Mouse (Mus musculus): ENCODE measurements around the gene Pgap1. TPM values are rescaled to one million over a fixed set of nuclear protein-coding genes. Genes with fewer than 3 reads are reported as not detected.

Pgap1 gene
- polyA plus RNA-seq, 1 experiment from 2014 or later: 13.7 TPM

DNA sequence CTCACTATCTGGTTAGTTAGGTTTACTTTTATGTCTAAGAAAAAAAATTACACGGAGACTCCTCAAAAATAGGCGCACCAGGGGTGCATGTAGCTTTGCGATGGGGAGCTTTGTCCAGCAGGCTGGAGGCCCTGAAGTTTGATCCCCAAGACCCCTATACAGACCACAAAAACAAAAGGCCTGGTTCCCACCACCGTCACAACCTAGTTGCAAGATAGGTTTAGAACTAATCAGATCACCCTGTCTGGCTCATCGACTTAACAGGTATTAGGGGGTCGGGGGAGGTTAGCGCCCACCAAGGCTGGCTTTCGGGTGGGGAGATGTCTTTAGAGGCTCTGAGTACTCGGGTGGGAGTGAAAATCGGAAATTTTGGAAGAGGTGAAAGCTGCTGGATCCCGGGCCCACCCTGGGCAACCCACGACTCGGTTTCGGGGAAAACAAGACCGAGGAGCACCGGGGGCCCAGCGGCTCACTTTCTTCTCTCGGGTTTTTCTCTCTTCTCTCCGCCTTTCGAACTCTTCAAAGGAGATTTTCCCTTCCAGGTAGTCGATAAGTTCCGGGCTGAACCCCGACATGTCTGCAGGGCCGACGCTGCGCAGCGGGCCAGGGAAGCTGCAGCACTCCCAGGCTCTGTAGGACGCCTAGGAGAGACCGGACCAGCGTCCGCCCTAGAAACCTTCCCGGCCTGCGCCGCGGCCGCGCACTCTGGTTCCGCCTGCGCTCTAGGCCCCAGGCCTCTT is 119.0 kb downstream of the Pgap1 start, which contains the start of gene Gtf3c3:
Gene Gtf3c3 (minus strand): TSS at position 632 of the 740 bp plus-strand sequence.
- 3% methylated on average over 39 of the region's 39 CpGs for WGBS
- peak; percentile 99 for ATAC-seq (ENCODE audit: low FRiP score)
- Histone ChIP-seq H3K27ac (ENCODE audit: low read depth, low read length) (no peak within 1 kb of the TSS), H3K36me3 (ENCODE audit: control insufficient read depth, insufficient read depth, low read length) (no peaks in the 10 kb centered on the region), H3K27me3 (ENCODE audit: control insufficient read depth, insufficient read depth, low read length) (no peaks in the 10 kb centered on the region), H3K4me1 (ENCODE audit: control insufficient read depth, insufficient read depth, low read length) (no peaks in the 10 kb centered on the region), H3K4me2 (peak within 1 kb of the TSS; percentile 75), H3K9ac (ENCODE audit: low read length) (peak within 1 kb of the TSS; percentile 91), H3K4me3 (ENCODE audit: low read depth, low read length) (peak within 1 kb of the TSS; percentile 64), H3K9me3 (ENCODE audit: control insufficient read depth, low read length) (no peaks in the 10 kb centered on the region)
- peak; percentile 98 for DNase-seq (ENCODE audit: low spot score, missing footprints)

Other genes with a start within 250 kb of the Pgap1 start
- gene Gtf3c3, start 118.7 kb downstream of the Pgap1 start, polyA plus RNA-seq (2014; fragmentation: Nextera tagmentation; extraction: Ambion mirVana): 34.5 and 41.3 TPM in 2 replicates

Data from midbrain, embryonic 11.5 days (tissue).